Comparison of ENCODE assay signal across 29 mouse cellular contexts in genomic region chr16:92507573-92507972, GRCm38 (mm10). TPM values are rescaled to one million over a fixed set of nuclear protein-coding genes. Genes with fewer than 3 reads are reported as not detected.
"Had no signal": no experiment of that assay in that cellular context is flagged by ENCODE, and none has a peak within 500 bp of the region (broad histone marks: within the 10 kb centered on the region; RNA-seq: fewer than 3 reads in every experiment).

No protein-coding gene starts in this region.

- H3K9me3 ChIP-seq: limb, embryonic 10.5 days; limb, embryonic 12.5 days; limb, embryonic 13.5 days; limb, embryonic 15.5 days; liver, embryonic 12.5 days; liver, embryonic 13.5 days; liver, embryonic 15.5 days; megakaryocyte, embryonic 14.5 days; midbrain, embryonic 10.5 days; midbrain, embryonic 12.5 days; midbrain, embryonic 13.5 days; midbrain, embryonic 15.5 days; neural tube, embryonic 12.5 days; neural tube, embryonic 13.5 days had no signal

- H3K36me3 ChIP-seq: limb, embryonic 10.5 days; limb, embryonic 12.5 days; limb, embryonic 13.5 days; limb, embryonic 15.5 days; liver, embryonic 12.5 days; liver, embryonic 13.5 days; liver, embryonic 15.5 days; midbrain, embryonic 10.5 days; midbrain, embryonic 12.5 days; midbrain, embryonic 13.5 days; midbrain, embryonic 15.5 days; neural tube, embryonic 12.5 days; neural tube, embryonic 13.5 days had no signal

- DNase-seq: layer of hippocampus, postnatal 36 days; left cerebral cortex, postnatal 4 days; liver; liver, embryonic 13.5 days; liver, postnatal 0 days; lung, embryonic 14.5 days; lung, postnatal 10 days; lung, postnatal 36 days; midbrain, embryonic 14.5 days had no signal

- H3K9ac ChIP-seq: limb, embryonic 12.5 days; limb, embryonic 13.5 days; limb, embryonic 15.5 days; liver, embryonic 12.5 days; liver, embryonic 13.5 days; liver, embryonic 14.5 days; liver, embryonic 15.5 days; liver, postnatal 0 days; lung, embryonic 14.5 days; midbrain, embryonic 12.5 days; midbrain, embryonic 13.5 days; midbrain, embryonic 15.5 days; neural tube, embryonic 12.5 days; neural tube, embryonic 13.5 days had no signal

- H3K27ac ChIP-seq: left cerebral cortex, adult 2 months; limb, embryonic 10.5 days; limb, embryonic 12.5 days; limb, embryonic 13.5 days; limb, embryonic 15.5 days; liver, embryonic 12.5 days; liver, embryonic 13.5 days; liver, embryonic 14.5 days; liver, embryonic 15.5 days; macrophage; midbrain, embryonic 10.5 days; midbrain, embryonic 12.5 days; midbrain, embryonic 13.5 days; midbrain, embryonic 15.5 days; neural tube, embryonic 12.5 days; neural tube, embryonic 13.5 days had no signal

- H3K4me2 ChIP-seq: limb, embryonic 12.5 days; limb, embryonic 13.5 days; limb, embryonic 15.5 days; liver, embryonic 11.5 days; liver, embryonic 12.5 days; liver, embryonic 13.5 days; liver, embryonic 15.5 days; lung, embryonic 14.5 days; midbrain, embryonic 11.5 days; midbrain, embryonic 12.5 days; midbrain, embryonic 13.5 days; midbrain, embryonic 15.5 days; neural tube, embryonic 12.5 days; neural tube, embryonic 13.5 days had no signal

- ATAC-seq: liver, embryonic 12.5 days; liver, postnatal 0 days; midbrain, embryonic 13.5 days; midbrain, embryonic 15.5 days; midbrain, embryonic 16.5 days had no signal

- H3K27me3 ChIP-seq: limb, embryonic 15.5 days; midbrain, embryonic 13.5 days; midbrain, embryonic 15.5 days; neural tube, embryonic 12.5 days had no signal

- H3K4me3 ChIP-seq: left cerebral cortex, adult 2 months; limb, embryonic 10.5 days; limb, embryonic 12.5 days; limb, embryonic 13.5 days; limb, embryonic 15.5 days; liver, embryonic 12.5 days; liver, embryonic 13.5 days; liver, embryonic 15.5 days; megakaryocyte, embryonic 14.5 days; midbrain, embryonic 10.5 days; midbrain, embryonic 12.5 days; midbrain, embryonic 13.5 days; midbrain, embryonic 15.5 days; myocyte; neural tube, embryonic 12.5 days; neural tube, embryonic 13.5 days had no signal

- H3K4me1 ChIP-seq: limb, embryonic 15.5 days; liver, embryonic 12.5 days; liver, embryonic 13.5 days; liver, embryonic 15.5 days; megakaryocyte, embryonic 14.5 days; midbrain, embryonic 15.5 days; neural tube, embryonic 12.5 days; neural tube, embryonic 13.5 days had no signal

RNA-seq across cellular contexts. Expression of gene Clic6, which starts 22.0 kb away (rescaled TPM):
- polyA plus RNA-seq: macrophage, myocyte had no signal
